Mouse (Mus musculus): ENCODE results near the gene Vmn2r107.

Vmn2r107 gene

GRCm38 (mm10) chr17:20344942-20345341 is at the start of gene Vmn2r107:
Gene Vmn2r107, plus strand, starts transcription at chr17:20345242.
- DNase-seq (ENCODE audit: low spot score in 2 of 2) = no peak

GRCm38 (mm10) chr17:20305790-20306189 is 39.3 kb upstream of the Vmn2r107 start:
- DNase-seq (ENCODE audit: low spot score in 2 of 2) = no peak

- no peak for DNase-seq (ENCODE audit: low spot score in 2 of 2)
Measured at GRCm38 (mm10) chr17:20399105-20399504, 54.1 kb downstream of the Vmn2r107 start.

- no peak for DNase-seq (ENCODE audit: low spot score in 2 of 2)
Measured at GRCm38 (mm10) chr17:20413846-20414245, 68.8 kb downstream of the Vmn2r107 start, which contains the start of gene Vmn1r224. Gene Vmn1r224, plus strand, starts transcription at chr17:20414146.

Data from urinary bladder, adult 18-20 months (tissue).